ENCODE assay signal across 8 mouse cellular contexts in genomic region chr13:51846301-51846867, GRCm38 (mm10). TPM values are rescaled to one million over a fixed set of nuclear protein-coding genes. Genes with fewer than 3 reads are reported as not detected.
DNase-seq lines count a peak whose midpoint lies in the region; ATAC-seq and TF ChIP-seq lines count a peak whose summit lies in the region.

Gene Gadd45g (plus strand): TSS chr13:51846678.

- no peaks in the 10 kb centered on the region for H3K27me3 ChIP-seq in C2C12 (ENCODE audit: control insufficient read depth, insufficient read depth, insufficient read length)
- H3K27me3 ChIP-seq in erythroblast, embryonic 14.5 days (ENCODE audit: control insufficient read depth) = peaks cover 18% of the 10 kb centered on the region
- H3K27me3 ChIP-seq in heart, embryonic 12.5 days (replicated peaks) = peaks cover 4% of the 10 kb centered on the region; the same call in 1 of the 2 replicates
- peaks cover 7% of the 10 kb centered on the region for H3K27me3 ChIP-seq in liver, embryonic 12.5 days (replicated peaks)
- H3K27me3 ChIP-seq in stomach, embryonic 15.5 days (replicated peaks) = 0 out of 2 replicates have a peak, but pooled peaks cover 7% of the 10 kb centered on the region

- H3K36me3 ChIP-seq in C2C12 (ENCODE audit: control insufficient read depth, insufficient read depth) = peaks cover 15% of the 10 kb centered on the region
- H3K36me3 ChIP-seq in erythroblast, embryonic 14.5 days (ENCODE audit: control insufficient read depth) = peaks cover 8% of the 10 kb centered on the region
- no peaks in the 10 kb centered on the region for H3K36me3 ChIP-seq in heart, embryonic 12.5 days
- H3K36me3 ChIP-seq in liver, embryonic 12.5 days = no peaks in the 10 kb centered on the region
- no peaks in the 10 kb centered on the region for H3K36me3 ChIP-seq in stomach, embryonic 15.5 days

- peaks cover 31% of the 10 kb centered on the region for H3K79me2 ChIP-seq in C2C12 (ENCODE audit: control insufficient read depth, insufficient read depth)

- H3K4me1 ChIP-seq in erythroblast, embryonic 14.5 days (ENCODE audit: control insufficient read depth) = peaks cover 86% of the 10 kb centered on the region
- peaks cover 48% of the 10 kb centered on the region for H3K4me1 ChIP-seq in heart, embryonic 12.5 days (replicated peaks)
- H3K4me1 ChIP-seq in liver, embryonic 12.5 days = peaks cover 83% of the 10 kb centered on the region
- peaks cover 41% of the 10 kb centered on the region for H3K4me1 ChIP-seq in stomach, embryonic 15.5 days

- H3K4me2 ChIP-seq in heart, embryonic 12.5 days = peak within 1 kb of the TSS; percentile 88
- H3K4me2 ChIP-seq in liver, embryonic 12.5 days = peak within 1 kb of the TSS; percentile 99
- peak within 1 kb of the TSS; percentile 99 for H3K4me2 ChIP-seq in stomach, embryonic 15.5 days

- H3K79me3 ChIP-seq in C2C12 (ENCODE audit: low read depth) = peaks cover 20% of the 10 kb centered on the region

- DNase-seq in brain, embryonic 14.5 days (ENCODE audit: low read depth) = peak; percentile 99
- peak; percentile 97 for DNase-seq in kidney, postnatal 10 days
- DNase-seq in natural killer cell, adult 2 months (ENCODE audit: low spot score in 2 of 2) = peak; percentile 90 to 93

- peak within 1 kb of the TSS; percentile 99 for H3K4me3 ChIP-seq in C2C12 (ENCODE audit: insufficient read depth, poor library complexity, severe bottlenecking)
- H3K4me3 ChIP-seq in erythroblast, embryonic 14.5 days (replicated peaks) = peak within 1 kb of the TSS; percentile 93
- H3K4me3 ChIP-seq in heart, embryonic 12.5 days = peak within 1 kb of the TSS; percentile 84
- peak within 1 kb of the TSS; percentile 83 for H3K4me3 ChIP-seq in liver, embryonic 12.5 days
- H3K4me3 ChIP-seq in stomach, embryonic 15.5 days (replicated peaks) = peak within 1 kb of the TSS; percentile 66

- peak; percentile 98 for TF ChIP-seq POLR2A in brain, embryonic 14.5 days (IDR thresholded peaks at IDR 0.05; ENCODE audit: borderline replicate concordance, extremely low read depth, insufficient read depth, insufficient read length, poor library complexity, severe bottlenecking)

- no peaks in the 10 kb centered on the region for H3K9me3 ChIP-seq in erythroblast, embryonic 14.5 days (ENCODE audit: control insufficient read depth, low read length)
- H3K9me3 ChIP-seq in heart, embryonic 12.5 days (replicated peaks) = no peaks in the 10 kb centered on the region
- no peaks in the 10 kb centered on the region for H3K9me3 ChIP-seq in liver, embryonic 12.5 days (replicated peaks)
- H3K9me3 ChIP-seq in stomach, embryonic 15.5 days = no peaks in the 10 kb centered on the region

- peak; percentile 79 for ATAC-seq in heart, embryonic 12.5 days (ENCODE audit: insufficient number of reproducible peaks, low FRiP score)
- ATAC-seq in liver, embryonic 12.5 days = peak; percentile 64
- ATAC-seq in stomach, embryonic 15.5 days (ENCODE audit: insufficient read depth, low FRiP score, low read depth) = peak; percentile 81

- H3K27ac ChIP-seq in heart, embryonic 12.5 days (ENCODE audit: poor library complexity, severe bottlenecking) = peak within 1 kb of the TSS; percentile 98
- H3K27ac ChIP-seq in liver, embryonic 12.5 days = peak within 1 kb of the TSS; percentile 97
- H3K27ac ChIP-seq in stomach, embryonic 15.5 days = peak within 1 kb of the TSS; percentile 94

- no peak for TF ChIP-seq CTCF in C2C12 (IDR thresholded peaks at IDR 0.05; ENCODE audit: control insufficient read depth, insufficient read depth, insufficient read length)
- no peak for TF ChIP-seq CTCF in brain, embryonic 14.5 days (IDR thresholded peaks at IDR 0.05; ENCODE audit: borderline replicate concordance, extremely low read depth, insufficient read depth, insufficient read length)

- peak within 1 kb of the TSS; percentile 88 for H3K9ac ChIP-seq in heart, embryonic 12.5 days
- H3K9ac ChIP-seq in liver, embryonic 12.5 days = peak within 1 kb of the TSS; percentile 89
- H3K9ac ChIP-seq in stomach, embryonic 15.5 days = peak within 1 kb of the TSS; percentile 63

- 0% methylated on average over 31 of the region's 31 CpGs for WGBS in heart, embryonic 12.5 days
- WGBS in liver, embryonic 12.5 days (ENCODE audit: insufficient replicate concordance) = under 1% methylated on average over 31 of the region's 31 CpGs
- WGBS in stomach, embryonic 15.5 days = under 1% methylated on average over 31 of the region's 31 CpGs

- H3ac ChIP-seq in C2C12 (ENCODE audit: control insufficient read depth, insufficient read length, low read depth) = peak within 1 kb of the TSS; percentile 92

TF ChIP-seq in C2C12, 6 proteins besides CTCF, POLR2A, EP300 and RAD21:
- TF ChIP-seq FOSL1 (IDR thresholded peaks at IDR 0.05; ENCODE audit: insufficient read depth, low read length, poor library complexity, severe bottlenecking) (no peak), CEBPB (IDR thresholded peaks at IDR 0.05; ENCODE audit: low read depth) (no peak), MAX (IDR thresholded peaks at IDR 0.05) (peak; percentile 88), MYOG (IDR thresholded peaks at IDR 0.05; ENCODE audit: control insufficient read depth, extremely low read depth, insufficient read length) (no peak), USF1 (IDR thresholded peaks at IDR 0.05; ENCODE audit: low read depth) (peak; percentile 77), MYOD1 (IDR thresholded peaks at IDR 0.05; ENCODE audit: control insufficient read depth, insufficient read length, low read depth) (no peak)

RNA-seq across cellular contexts. Expression of gene Gadd45g, which starts in this region (rescaled TPM):
- polyA plus RNA-seq in C2C12 (2012; fragmentation: generic; extraction: Trizol) = 180 TPM
- 78.9 and 148 TPM in 2 replicates for polyA plus RNA-seq in brain, embryonic 14.5 days (2012; rRNA removed)
- polyA plus RNA-seq in erythroblast, embryonic 14.5 days (2012) = 9.6 and 11.5 TPM in 2 replicates
- polyA plus RNA-seq in heart, embryonic 12.5 days (2016; fragmentation: Nextera tagmentation; extraction: Ambion mirVana) = 58.9 and 64.4 TPM in 2 replicates
- 22.2 and 23.3 TPM in 2 replicates for polyA plus RNA-seq in liver, embryonic 12.5 days (2016; fragmentation: Nextera tagmentation; extraction: Ambion mirVana)
- 36.2 and 39.0 TPM in 2 replicates for polyA plus RNA-seq in stomach, embryonic 15.5 days (2015; fragmentation: Nextera tagmentation; extraction: Ambion mirVana)

Comparison
In these comparisons a context has a peak if more than half of its experiments do, and no peak if none do; other contexts are left out.
1. Peak in every context shown above with its lines: DNase-seq, ATAC-seq, H3K4me3 ChIP-seq and H3K27ac ChIP-seq.